Mouse (Mus musculus): ENCODE results near the gene Meis2. TPM values are rescaled to one million over a fixed set of nuclear protein-coding genes. Genes with fewer than 3 reads are reported as not detected.

The Meis2 gene
- total and polyA plus RNA-seq, 3 experiments = 3.1 to 9.8 TPM; not detected in 1

DNA sequence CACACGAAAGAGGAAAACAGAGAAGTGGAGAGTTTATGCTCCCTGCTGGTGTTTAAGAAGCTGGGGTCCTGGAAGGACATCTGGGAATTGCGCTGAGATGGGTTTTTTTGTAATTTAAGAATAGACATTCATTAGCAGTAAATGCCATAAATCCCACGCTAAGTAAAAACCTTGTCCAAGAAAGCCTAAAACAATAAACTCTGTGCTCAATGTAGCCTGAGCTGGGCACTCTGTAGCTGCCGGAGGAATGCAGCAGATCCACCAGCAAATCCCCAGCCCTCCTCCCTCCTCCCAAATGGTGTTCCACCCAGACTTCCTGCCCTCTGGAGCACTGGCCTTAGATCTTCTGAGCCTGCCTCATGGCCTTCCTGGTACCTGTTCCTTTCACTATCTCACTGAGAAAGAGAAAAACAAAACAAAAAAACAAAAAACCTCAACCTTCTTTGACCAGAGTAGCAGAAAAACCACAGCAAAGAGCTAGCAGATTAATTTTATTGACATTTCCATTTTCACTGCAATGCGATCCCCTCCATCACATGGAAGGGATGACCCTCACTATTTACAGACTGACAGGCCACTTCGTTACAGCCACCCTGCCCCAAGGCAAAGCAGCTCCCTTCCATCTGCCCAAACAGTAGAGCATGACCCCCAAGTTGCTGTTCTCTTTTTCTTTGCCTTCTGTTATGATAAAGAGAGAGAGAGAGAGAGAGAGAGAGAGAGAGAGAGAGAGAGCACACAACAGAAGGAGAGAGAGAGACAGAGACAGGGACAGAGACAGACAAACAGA is 64.1 kb downstream of the Meis2 start:
- no peak overlapping the region for H3K9ac ChIP-seq (ENCODE audit: control insufficient read depth, low read depth, low read length, poor library complexity, severe bottlenecking)
- H3K4me1 ChIP-seq (ENCODE audit: control insufficient read depth in 1 of 2, insufficient read depth in 2 of 2, low read length in 2 of 2) = no peaks in the 10 kb centered on the region
- no peak overlapping the region for H3K27ac ChIP-seq (ENCODE audit: control insufficient read depth, low read depth, low read length)
- DNase-seq (ENCODE audit: low read depth, low spot score) = no peak
- H3K79me2 ChIP-seq (ENCODE audit: control insufficient read depth, insufficient read depth, low read length, poor library complexity) = no peaks in the 10 kb centered on the region
- H3K27me3 ChIP-seq (ENCODE audit: control insufficient read depth in 1 of 2, insufficient read depth in 2 of 2, low read length in 2 of 2) = no peaks in the 10 kb centered on the region
- H3K36me3 ChIP-seq (ENCODE audit: control insufficient read depth in 1 of 2, insufficient read depth in 2 of 2, low read length in 2 of 2) = no peaks in the 10 kb centered on the region
- no peak for TF ChIP-seq ELF1 (IDR thresholded peaks at IDR 0.05; ENCODE audit: low read depth, low read length)
- H3K4me3 ChIP-seq (ENCODE audit: control insufficient read depth in 1 of 2, insufficient read depth in 1 of 2, low read depth in 2 of 2, low read length in 2 of 2) = no peak overlapping the region
- H3K9me3 ChIP-seq (replicated peaks; ENCODE audit: insufficient read depth, low read length) = no peaks in the 10 kb centered on the region

DNA sequence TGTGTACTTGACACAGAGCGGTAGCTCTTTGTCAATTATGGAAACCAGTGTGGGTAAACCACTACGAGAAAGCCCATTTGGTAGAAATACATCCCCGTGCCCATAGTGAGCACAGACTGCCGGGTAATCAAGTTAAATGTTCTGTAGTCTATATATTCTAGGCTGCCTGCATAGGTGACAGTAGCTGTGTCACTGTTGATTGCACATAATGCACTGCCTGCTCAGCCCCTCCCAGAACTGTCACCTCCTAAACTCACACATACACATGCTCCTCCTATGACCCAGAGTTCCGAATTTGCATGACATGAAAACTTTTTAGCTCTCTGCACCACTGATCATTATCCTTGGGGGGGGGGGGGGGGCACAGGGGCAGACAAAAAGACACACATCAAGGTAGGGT is 65.1 kb downstream of the Meis2 start:
- H3K27ac ChIP-seq (ENCODE audit: control insufficient read depth, low read depth, low read length) = no peak overlapping the region
- DNase-seq (ENCODE audit: low read depth, low spot score) = no peak
- no peak overlapping the region for H3K4me3 ChIP-seq (ENCODE audit: control insufficient read depth in 1 of 2, insufficient read depth in 1 of 2, low read depth in 2 of 2, low read length in 2 of 2)
- H3K27me3 ChIP-seq (ENCODE audit: control insufficient read depth in 1 of 2, insufficient read depth in 2 of 2, low read length in 2 of 2) = no peaks in the 10 kb centered on the region
- no peak overlapping the region for H3K9ac ChIP-seq (ENCODE audit: control insufficient read depth, low read depth, low read length, poor library complexity, severe bottlenecking)
- TF ChIP-seq CTCF (IDR thresholded peaks at IDR 0.05 in 2 of 3, conservative IDR thresholded peaks at IDR 0.05 in 1 of 3; ENCODE audit: control insufficient read depth in 1 of 3, insufficient read depth in 1 of 3, low read depth in 2 of 3, low read length in 3 of 3, poor library complexity in 1 of 3, severe bottlenecking in 1 of 3) (no peak), RCOR1 (IDR thresholded peaks at IDR 0.05; ENCODE audit: low read depth, low read length) (no peak), ZKSCAN1 (IDR thresholded peaks at IDR 0.05; ENCODE audit: low read depth, low read length) (no peak), POLR2A (IDR thresholded peaks at IDR 0.05; ENCODE audit: control insufficient read depth in 1 of 2, insufficient read depth in 1 of 2, low read depth in 1 of 2, low read length in 2 of 2, poor library complexity in 1 of 2) (no peak), CHD2 (IDR thresholded peaks at IDR 0.05; ENCODE audit: low read length) (no peak), GATA1 (IDR thresholded peaks at IDR 0.05; ENCODE audit: low read depth, low read length) (no peak), CHD1 (IDR thresholded peaks at IDR 0.05; ENCODE audit: low read depth, low read length) (no peak), RAD21 (IDR thresholded peaks at IDR 0.05; ENCODE audit: low read depth, low read length) (no peak), POLR2AphosphoS2 (IDR thresholded peaks at IDR 0.05; ENCODE audit: low read length) (no peak), JUND (IDR thresholded peaks at IDR 0.05; ENCODE audit: low read depth, low read length) (no peak), GABPA (IDR thresholded peaks at IDR 0.05; ENCODE audit: low read depth, low read length) (no peak), MYB (IDR thresholded peaks at IDR 0.05; ENCODE audit: low read depth, low read length) (no peak)
- H3K4me1 ChIP-seq (ENCODE audit: control insufficient read depth in 1 of 2, insufficient read depth in 2 of 2, low read length in 2 of 2) = no peaks in the 10 kb centered on the region
- no peaks in the 10 kb centered on the region for H3K79me2 ChIP-seq (ENCODE audit: control insufficient read depth, insufficient read depth, low read length, poor library complexity)
- H3K36me3 ChIP-seq (ENCODE audit: control insufficient read depth in 1 of 2, insufficient read depth in 2 of 2, low read length in 2 of 2) = no peaks in the 10 kb centered on the region
- H3K9me3 ChIP-seq (replicated peaks; ENCODE audit: insufficient read depth, low read length) = no peaks in the 10 kb centered on the region

DNA sequence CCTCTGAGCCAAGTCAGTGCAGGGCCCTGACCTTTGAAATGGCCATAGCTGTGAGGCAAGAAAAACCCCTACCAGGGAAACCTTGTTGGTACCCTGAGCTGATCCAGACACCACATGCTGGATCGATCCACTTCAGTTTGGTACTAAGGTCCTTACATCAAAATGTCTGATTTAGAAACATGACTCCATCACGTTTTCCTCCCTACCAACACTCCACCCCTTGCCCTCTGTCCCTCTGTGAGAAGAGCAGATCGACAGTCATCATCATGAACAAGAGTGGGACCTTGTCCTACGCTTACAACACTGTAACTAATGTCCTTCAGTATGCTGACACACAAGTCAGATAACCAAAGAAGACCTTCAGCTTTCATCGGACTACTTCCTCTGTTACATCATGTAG is 66.8 kb downstream of the Meis2 start:
- no peak overlapping the region for H3K9ac ChIP-seq (ENCODE audit: control insufficient read depth, low read depth, low read length, poor library complexity, severe bottlenecking)
- no peaks in the 10 kb centered on the region for H3K79me2 ChIP-seq (ENCODE audit: control insufficient read depth, insufficient read depth, low read length, poor library complexity)
- DNase-seq (ENCODE audit: low read depth, low spot score) = no peak
- no peak overlapping the region for H3K27ac ChIP-seq (ENCODE audit: control insufficient read depth, low read depth, low read length)
- TF ChIP-seq ETS1 (IDR thresholded peaks at IDR 0.05; ENCODE audit: low read depth, low read length) = no peak
- TF ChIP-seq ZMIZ1 (IDR thresholded peaks at IDR 0.05; ENCODE audit: low read depth, low read length) = no peak
- TF ChIP-seq HCFC1 (IDR thresholded peaks at IDR 0.05; ENCODE audit: low read depth, low read length) = no peak
- no peak for TF ChIP-seq TCF12 (IDR thresholded peaks at IDR 0.05; ENCODE audit: low read depth, low read length)
- H3K36me3 ChIP-seq (ENCODE audit: control insufficient read depth in 1 of 2, insufficient read depth in 2 of 2, low read length in 2 of 2) = no peaks in the 10 kb centered on the region; a peak in 1 of 4 replicates
- no peaks in the 10 kb centered on the region for H3K9me3 ChIP-seq (replicated peaks; ENCODE audit: insufficient read depth, low read length)
- no peaks in the 10 kb centered on the region for H3K27me3 ChIP-seq (ENCODE audit: control insufficient read depth in 1 of 2, insufficient read depth in 2 of 2, low read length in 2 of 2)
- H3K4me3 ChIP-seq (ENCODE audit: control insufficient read depth in 1 of 2, insufficient read depth in 1 of 2, low read depth in 2 of 2, low read length in 2 of 2) = no peak overlapping the region
- H3K4me1 ChIP-seq (ENCODE audit: control insufficient read depth in 1 of 2, insufficient read depth in 2 of 2, low read length in 2 of 2) = no peaks in the 10 kb centered on the region

Measured in MEL (cell line).